Comparison of ENCODE assay signal across 14 mouse cellular contexts in the genomic region with DNA sequence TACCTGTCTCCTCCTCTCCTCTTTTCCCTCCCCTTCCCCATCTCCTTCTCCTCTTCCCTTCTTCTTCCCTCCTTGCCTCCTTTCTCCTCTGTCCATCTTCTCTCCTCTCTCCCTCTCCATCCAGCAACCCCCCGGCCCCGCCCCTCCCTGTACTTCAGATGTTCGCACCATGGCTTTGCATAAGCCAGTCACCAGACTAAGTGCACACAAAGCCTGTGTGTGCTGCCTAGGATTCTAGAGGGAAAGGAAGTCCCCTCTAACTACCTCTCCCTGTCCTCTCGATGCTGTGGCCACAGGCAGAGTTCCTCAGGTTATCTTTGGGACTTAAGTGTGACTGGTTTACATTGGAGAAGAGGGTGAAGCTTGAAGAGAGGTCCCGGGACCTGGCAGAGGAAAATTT.
"Had no signal": no experiment of that assay in that cellular context is flagged by ENCODE, and none has a peak within 500 bp of the region (broad histone marks: within the 10 kb centered on the region; RNA-seq: fewer than 3 reads in every experiment).

No protein-coding gene starts in this region.

- H3K36me3 ChIP-seq: lung, embryonic 15.5 days; midbrain, embryonic 13.5 days; midbrain, embryonic 15.5 days; neural tube, embryonic 12.5 days; stomach, embryonic 15.5 days had no signal

- H3K27me3 ChIP-seq: lung, embryonic 15.5 days; megakaryocyte, embryonic 14.5 days; midbrain, embryonic 13.5 days; midbrain, embryonic 15.5 days; neural tube, embryonic 12.5 days; stomach, embryonic 15.5 days had no signal

- H3K9me3 ChIP-seq: lung, embryonic 15.5 days; midbrain, embryonic 15.5 days; neural tube, embryonic 12.5 days; stomach, embryonic 15.5 days had no signal

- H3K4me1 ChIP-seq: lung, embryonic 15.5 days; midbrain, embryonic 13.5 days; midbrain, embryonic 15.5 days; neural tube, embryonic 12.5 days; stomach, embryonic 15.5 days had no signal

- H3K4me3 ChIP-seq: lung, embryonic 15.5 days; megakaryocyte, embryonic 14.5 days; midbrain, embryonic 13.5 days; midbrain, embryonic 15.5 days; neural tube, embryonic 12.5 days; stomach, embryonic 15.5 days had no signal

- DNase-seq: lung, adult 2 months; lung, postnatal 14 days; lung, postnatal 36 days; right cerebral cortex, postnatal 14 days; thymus, adult 2 months; thymus, postnatal 25 days; thymus, postnatal 4 days had no signal

- ATAC-seq: lung, postnatal 0 days; midbrain, embryonic 13.5 days; midbrain, embryonic 15.5 days had no signal
